ENCODE assay signal across 18 mouse cellular contexts in the genomic region with DNA sequence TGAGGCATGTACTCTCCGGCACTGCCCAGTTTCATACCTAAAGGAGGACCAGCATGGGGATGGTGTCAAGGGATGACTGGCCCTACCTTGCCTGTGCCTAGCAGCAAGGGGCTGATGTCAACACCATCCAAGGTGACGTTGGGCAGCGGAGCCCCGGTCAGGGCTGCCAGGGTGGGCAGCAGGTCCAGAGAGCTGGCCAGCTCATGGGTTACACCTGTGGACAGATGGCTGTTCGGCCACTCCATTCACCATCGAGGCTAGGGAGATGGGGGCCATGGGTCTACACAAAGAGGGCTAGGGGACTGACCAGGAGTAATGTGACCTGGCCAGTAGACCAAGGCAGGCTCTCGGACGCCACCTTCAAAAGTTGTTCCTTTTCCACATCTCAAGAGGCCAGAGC. TPM values are rescaled to one million over a fixed set of nuclear protein-coding genes. Genes with fewer than 3 reads are reported as not detected.
"Had no signal": no experiment of that assay in that cellular context is flagged by ENCODE, and none has a peak within 500 bp of the region (broad histone marks: within the 10 kb centered on the region; RNA-seq: fewer than 3 reads in every experiment).

No protein-coding gene starts in this region.

- H3K27ac ChIP-seq: liver, embryonic 15.5 days; lung, embryonic 15.5 days; macrophage; midbrain, embryonic 13.5 days; midbrain, embryonic 15.5 days; neural tube, embryonic 12.5 days; stomach, embryonic 15.5 days; stomach, postnatal 0 days had no signal

- ATAC-seq: liver, postnatal 0 days; lung, postnatal 0 days; midbrain, embryonic 13.5 days; midbrain, embryonic 15.5 days had no signal

- H3K27me3 ChIP-seq: liver, embryonic 15.5 days; lung, embryonic 15.5 days; midbrain, embryonic 15.5 days; neural tube, embryonic 12.5 days; stomach, embryonic 15.5 days had no signal

- H3K4me2 ChIP-seq: liver, embryonic 15.5 days; lung, embryonic 15.5 days; midbrain, embryonic 11.5 days; midbrain, embryonic 13.5 days; midbrain, embryonic 15.5 days; neural tube, embryonic 12.5 days; stomach, embryonic 15.5 days had no signal

- H3K9me3 ChIP-seq: liver, embryonic 15.5 days; lung, embryonic 15.5 days; midbrain, embryonic 13.5 days; midbrain, embryonic 15.5 days; neural tube, embryonic 12.5 days; stomach, embryonic 15.5 days had no signal

- H3K9ac ChIP-seq: liver, embryonic 15.5 days; liver, postnatal 0 days; lung, embryonic 15.5 days; midbrain, embryonic 13.5 days; midbrain, embryonic 15.5 days; neural tube, embryonic 12.5 days; stomach, embryonic 15.5 days had no signal

- H3K36me3 ChIP-seq: liver, embryonic 15.5 days; lung, embryonic 15.5 days; midbrain, embryonic 13.5 days; midbrain, embryonic 15.5 days; neural tube, embryonic 12.5 days; stomach, embryonic 15.5 days had no signal

- DNase-seq: liver, postnatal 0 days; lung, adult 2 months; lung, postnatal 14 days; lung, postnatal 36 days; right cerebral cortex, postnatal 14 days; thymus, adult 2 months; thymus, postnatal 25 days had no signal

- H3K4me3 ChIP-seq: liver, embryonic 15.5 days; lung, embryonic 15.5 days; midbrain, embryonic 13.5 days; midbrain, embryonic 15.5 days; neural tube, embryonic 12.5 days; stomach, embryonic 15.5 days had no signal

RNA-seq across cellular contexts. Expression of a gene that starts 20.2 kb away (rescaled TPM):
- polyA plus RNA-seq: liver, postnatal 0 days; macrophage had no signal

RNA-seq across cellular contexts. Expression of a gene that starts 25.5 kb away (rescaled TPM):
- polyA plus RNA-seq: macrophage had no signal

RNA-seq across cellular contexts. Expression of a gene that starts 44.4 kb away (rescaled TPM):
- polyA plus RNA-seq: liver, embryonic 15.5 days; liver, postnatal 0 days; lung, adult 2 months; lung, embryonic 15.5 days; lung, postnatal 0 days; macrophage; midbrain, embryonic 11.5 days; midbrain, embryonic 13.5 days; midbrain, embryonic 15.5 days; midbrain, postnatal 0 days; neural tube, embryonic 12.5 days; stomach, embryonic 15.5 days; stomach, postnatal 0 days had no signal
